Mouse (Mus musculus) Patski (cell line): ENCODE results near the gene Slc11a2. TPM values are rescaled to one million over a fixed set of nuclear protein-coding genes. Genes with fewer than 3 reads are reported as not detected.
A peak's percentile ranks its signal among the peaks of the same experiment; 100 is the strongest.

ENCODE experiments used
- ATAC-seq: fragments of 100-300 bp; one replicate; pipeline ENCODE4 v1.8.0; 2021
- CTCF ChIA-PET: fragments of 350-600 bp; sonication (Branson Sonifier 250); formaldehyde crosslinking; loops from one replicate; lab custom pipeline; 2022; ENCODE audit warnings: inconsistent platforms; lab: Charles Lee
- POLR2A ChIA-PET: fragments of 350-600 bp; sonication (Branson Sonifier 250); formaldehyde crosslinking; loops from one replicate; lab custom pipeline; 2022; ENCODE audit warnings: antibody characterized with exemption, inconsistent platforms; lab: Charles Lee
- DNase-seq: peaks from one replicate; pipeline ENCODE4 v3.0.0-alpha.2; 2011; ENCODE audit warnings: low read depth, low spot score
- H3K27me3 ChIP-seq: fragments of 371-371 bp; one replicate; pipeline ENCODE4 v1.5.1; 2021
- CTCF ChIP-seq: fragments of 100-300 bp; IDR thresholded peaks from one replicate; pipeline ENCODE4 v1.5.1; 2021
- in situ Hi-C: fragments of 300-500 bp; cut with MboI; formaldehyde crosslinking; loops from 3 replicates; pipeline ENCODE4 v1.11.1; 2018; ENCODE audit warnings: low pct_unique_long_range_greater_than_20kb, mixed read lengths
- polyA plus RNA-seq: library from polyadenylated mRNA; unstranded; gene quantifications from one replicate; pipeline ENCODE4 v1.2.3, GENCODE M21; 2021

The Slc11a2 gene
- polyA plus RNA-seq, 1 experiment from 2014 or later = 78.4 TPM

DNA sequence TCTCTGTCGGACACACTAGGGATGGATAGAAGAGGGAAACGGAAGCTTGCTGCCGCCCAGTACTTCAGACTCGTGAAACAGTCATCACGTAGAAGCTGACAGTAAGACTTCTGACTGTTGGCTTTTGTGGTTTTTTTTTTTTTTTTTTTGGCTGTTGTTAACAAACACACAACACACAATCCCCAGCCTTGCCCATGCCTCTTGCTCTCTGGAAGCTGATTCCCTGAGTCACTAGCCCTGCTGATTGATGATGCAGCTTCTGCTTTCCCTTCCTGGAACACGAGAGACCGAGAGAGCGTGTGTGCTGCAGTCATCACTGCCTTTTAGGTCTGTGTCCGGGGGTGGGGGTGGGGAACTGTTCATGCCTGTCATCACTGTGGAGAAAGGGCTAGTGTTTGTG lies 36.8 kb upstream of the Slc11a2 start:
- TF ChIP-seq CTCF = no peak
- in situ Hi-C loops = loop anchor here (5.0 kb wide), 1 partner anchor 151 kb away; no protein-coding TSS in a partner anchor
- ATAC-seq (peak; percentile 12), DNase-seq (no peak)
- ChIA-PET CTCF (interaction anchor here (1.1 kb wide), 1 partner anchor 222 kb away, joined by 4 read pairs; no protein-coding TSS in a partner anchor), POLR2A (interaction anchor here (0.6 kb wide), 1 partner anchor 152 kb away, joined by 4 read pairs; no protein-coding TSS in a partner anchor)
- H3K27me3 ChIP-seq = no peaks in the 10 kb centered on the region

DNA sequence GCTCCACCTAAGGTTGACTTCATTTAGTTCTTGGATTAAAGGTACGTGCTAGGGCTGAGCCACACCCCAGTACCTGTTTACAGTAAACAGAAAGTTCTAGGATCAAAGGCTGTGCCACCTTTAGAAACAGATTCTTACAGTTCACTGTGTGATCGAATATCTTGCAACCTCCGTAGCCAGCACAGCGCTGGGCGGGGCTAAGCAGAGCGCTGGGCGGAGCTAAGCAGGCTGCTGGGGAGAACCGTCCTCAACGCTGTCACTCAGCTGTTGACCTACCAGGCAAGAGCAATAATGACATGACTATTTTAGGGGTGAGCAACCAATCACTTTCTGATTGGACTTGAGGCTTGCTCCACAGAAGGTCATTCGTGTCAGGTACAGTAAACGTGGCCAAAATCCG lies 36.1 kb upstream of the Slc11a2 start:
- in situ Hi-C loops = loop anchor here (5.0 kb wide), 1 partner anchor 151 kb away; no protein-coding TSS in a partner anchor
- ChIA-PET POLR2A (no interaction called here), CTCF (interaction anchor here (1.1 kb wide), 1 partner anchor 222 kb away, joined by 4 read pairs; no protein-coding TSS in a partner anchor)
- no peak for ATAC-seq
- no peak for TF ChIP-seq CTCF
- H3K27me3 ChIP-seq = no peaks in the 10 kb centered on the region
- DNase-seq = no peak

GRCm38 (mm10) chr15:100458055-100458454 lies 33.2 kb upstream of the Slc11a2 start:
- in situ Hi-C loops = no loop called here
- CTCF ChIA-PET = interaction anchor here (0.7 to 2.0 kb wide), 12 partner anchors 9 to 299 kb away, joined by 3 to 8 read pairs (median 4); partner anchors contain the start of gene Gm5475
- H3K27me3 ChIP-seq = no peaks in the 10 kb centered on the region
- DNase-seq (no peak), ATAC-seq (no peak)
- POLR2A ChIA-PET = no interaction called here
- peak; percentile 66 for TF ChIP-seq CTCF

- POLR2A ChIA-PET = interaction anchor here (0.5 to 0.6 kb wide), 2 partner anchors 25 to 125 kb away, joined by 3 read pairs; no protein-coding TSS in a partner anchor
- peak; percentile 91 for TF ChIP-seq CTCF
- no peaks in the 10 kb centered on the region for H3K27me3 ChIP-seq
- in situ Hi-C loops = no loop called here
- DNase-seq (no peak), ATAC-seq (peak; percentile 40)
- CTCF ChIA-PET = interaction anchor here (0.7 to 2.3 kb wide), 13 partner anchors 13 to 300 kb away, joined by 3 to 11 read pairs (median 4); partner anchors contain the start of gene Gm5475
Observed at GRCm38 (mm10) chr15:100457340-100457739, 32.5 kb upstream of the Slc11a2 start.

DNA sequence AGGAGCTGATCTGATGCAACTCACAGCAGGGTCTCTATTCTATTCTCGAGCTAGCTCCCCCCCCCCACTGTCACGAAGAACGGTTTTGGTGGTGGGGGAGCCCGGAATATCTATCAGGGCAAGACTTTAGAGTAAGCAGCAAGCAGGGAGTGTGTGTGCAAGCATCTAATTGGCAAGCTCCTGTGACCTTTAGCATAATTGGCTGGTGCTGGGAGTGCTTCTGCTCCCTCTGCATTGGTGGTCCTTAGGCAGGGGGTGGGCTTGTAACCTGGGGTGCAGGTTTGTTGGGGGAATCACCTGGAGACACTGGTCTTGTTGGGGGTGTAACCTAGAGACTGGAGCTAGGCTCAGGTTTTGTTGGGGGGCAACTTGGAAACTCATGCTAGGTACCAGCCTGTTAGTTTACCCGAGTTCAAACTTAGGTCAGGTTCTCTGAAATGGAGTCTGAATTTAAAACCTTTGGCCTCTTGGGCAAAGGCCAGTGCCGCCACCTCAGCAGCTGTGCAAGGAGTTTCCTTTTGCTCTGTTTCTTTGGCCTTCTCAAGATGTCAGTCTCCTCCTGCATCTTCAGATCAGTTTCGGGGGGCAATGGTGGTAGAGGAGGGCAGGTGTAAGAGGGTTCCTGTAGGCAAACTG lies 31.6 kb upstream of the Slc11a2 start:
- ChIA-PET POLR2A (interaction anchor here (0.6 kb wide), 1 partner anchor 24 kb away, joined by 3 read pairs; no protein-coding TSS in a partner anchor), CTCF (interaction anchor here (0.9 to 2.3 kb wide), 11 partner anchors 13 to 227 kb away, joined by 3 to 11 read pairs (median 5); no protein-coding TSS in a partner anchor)
- no peak for TF ChIP-seq CTCF
- ATAC-seq = no peak
- no peak for DNase-seq
- H3K27me3 ChIP-seq = no peaks in the 10 kb centered on the region
- in situ Hi-C loops = no loop called here

DNA sequence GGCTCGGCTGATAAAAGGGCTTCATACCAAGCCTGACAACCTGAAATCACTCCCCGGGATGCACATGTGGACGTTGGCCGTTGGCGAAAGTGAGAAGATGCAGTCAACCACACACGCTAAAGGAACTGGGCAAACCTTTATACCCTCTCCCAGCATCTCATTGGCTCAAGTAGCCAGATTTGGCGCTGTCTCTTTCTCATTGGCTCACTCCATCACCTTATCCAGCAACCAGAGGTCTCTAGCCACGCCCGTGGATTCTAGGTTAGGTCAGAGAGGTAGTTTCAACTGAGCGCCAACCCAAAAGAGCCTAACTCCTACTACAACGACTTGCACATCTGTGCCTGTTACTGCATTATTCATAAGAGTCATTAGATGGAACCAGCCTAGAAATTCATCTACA lies 27.6 kb upstream of the Slc11a2 start:
- no peak for DNase-seq
- CTCF ChIA-PET = interaction anchor here (1.6 kb wide), 1 partner anchor 99 kb away, joined by 4 read pairs; the partner anchor contains the start of gene Tfcp2
- in situ Hi-C loops = loop anchor here (5.0 kb wide), 2 partner anchors 65 to 185 kb away; no protein-coding TSS in a partner anchor

GRCm38 (mm10) chr15:100451245-100451644 lies 26.4 kb upstream of the Slc11a2 start:
- POLR2A ChIA-PET = interaction anchor here (0.7 to 1.2 kb wide), 2 partner anchors 17 to 100 kb away, joined by 3 read pairs; no protein-coding TSS in a partner anchor
- DNase-seq = no peak
- no peaks in the 10 kb centered on the region for H3K27me3 ChIP-seq
- ATAC-seq = no peak
- in situ Hi-C loops = loop anchor here (5.0 kb wide), 2 partner anchors 64 to 184 kb away; no protein-coding TSS in a partner anchor
- TF ChIP-seq CTCF = no peak
- CTCF ChIA-PET = interaction anchor here (1.0 to 1.6 kb wide), 5 partner anchors 12 to 252 kb away, joined by 3 to 4 read pairs (median 3); partner anchors contain the start of gene Tfcp2

More for the DNA sequence above, 27.6 kb upstream of the Slc11a2 start:
- POLR2A ChIA-PET = no interaction called here
- H3K27me3 ChIP-seq = no peaks in the 10 kb centered on the region
- TF ChIP-seq CTCF = no peak
- ATAC-seq = no peak

DNA sequence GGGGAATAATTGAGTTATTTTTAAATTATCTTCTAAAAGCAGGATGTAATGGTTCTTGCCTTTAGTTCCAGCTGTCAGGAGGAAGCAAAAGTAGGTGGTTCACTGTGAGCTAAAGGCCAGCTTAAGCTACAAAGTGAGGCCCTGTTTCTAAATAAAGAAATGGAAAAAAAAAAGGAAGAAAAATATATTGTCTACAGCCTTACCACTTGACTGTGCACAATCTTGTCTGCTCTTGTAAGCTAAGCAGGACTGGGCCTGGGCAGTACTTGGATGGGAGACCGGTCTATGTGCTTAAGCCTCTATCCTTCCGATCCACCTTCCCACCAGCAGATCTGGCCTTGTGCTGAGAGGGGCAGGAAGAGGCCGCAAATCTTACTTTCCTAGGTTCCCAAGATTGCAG lies 24.6 kb upstream of the Slc11a2 start:
- DNase-seq = no peak
- in situ Hi-C loops = loop anchor here (10.0 kb wide), 1 partner anchor 415 kb away; the partner anchor contains the start of gene Dip2b
- TF ChIP-seq CTCF = no peak
- POLR2A ChIA-PET = no interaction called here
- CTCF ChIA-PET = interaction anchor here (0.7 to 1.8 kb wide), 3 partner anchors 9 to 82 kb away, joined by 3 to 8 read pairs (median 3); no protein-coding TSS in a partner anchor
- no peak for ATAC-seq
- H3K27me3 ChIP-seq = no peaks in the 10 kb centered on the region

GRCm38 (mm10) chr15:100448572-100448971 lies 23.7 kb upstream of the Slc11a2 start:
- no peak for ATAC-seq
- in situ Hi-C loops = loop anchor here (10.0 kb wide), 1 partner anchor 414 kb away; the partner anchor contains the start of gene Dip2b
- ChIA-PET CTCF (interaction anchor here (1.5 to 1.8 kb wide), 3 partner anchors 17 to 142 kb away, joined by 3 to 8 read pairs (median 4); no protein-coding TSS in a partner anchor), POLR2A (no interaction called here)
- DNase-seq = no peak
- TF ChIP-seq CTCF = no peak
- H3K27me3 ChIP-seq = no peaks in the 10 kb centered on the region

GRCm38 (mm10) chr15:100446887-100447286 lies 22.0 kb upstream of the Slc11a2 start:
- no peak for TF ChIP-seq CTCF
- in situ Hi-C loops = loop anchor here (10.0 kb wide), 1 partner anchor 412 kb away; the partner anchor contains the start of gene Dip2b
- CTCF ChIA-PET = interaction anchor here (0.6 to 1.8 kb wide), 2 partner anchors 140 to 295 kb away, joined by 3 to 4 read pairs; no protein-coding TSS in a partner anchor
- no peak for DNase-seq
- H3K27me3 ChIP-seq = no peaks in the 10 kb centered on the region
- no peak for ATAC-seq
- POLR2A ChIA-PET = no interaction called here
